Mouse (Mus musculus) CH12.LX (cell line): ENCODE measurements around the gene Zfp94. TPM values are rescaled to one million over a fixed set of nuclear protein-coding genes. Genes with fewer than 3 reads are reported as not detected.

Experiments
- DNase-seq: peaks from one replicate; pipeline ENCODE4 v3.0.0-alpha.2; 2013; ENCODE audit errors: extremely low read depth
- H3K27ac ChIP-seq: 2 replicates; pipeline ENCODE4 v1.5.1; 2012; ENCODE audit warnings: low read depth, mild to moderate bottlenecking, control low read depth, moderate library complexity; ENCODE audit not compliant: insufficient read depth
- H3K27me3 ChIP-seq: replicated peaks from 2 replicates; pipeline ENCODE3; 2012; ENCODE audit warnings: inconsistent platforms
- H3K36me3 ChIP-seq, 2 experiments: replicated peaks in 1 of 2; 2 replicates each; pipeline versions ENCODE3 to v1.6.1; 2012; ENCODE audit warnings: inconsistent platforms in 1 of 2, low read length in 1 of 2, mild to moderate bottlenecking in 1 of 2, mixed read lengths in 1 of 2, moderate library complexity in 1 of 2; ENCODE audit not compliant: control insufficient read depth in 1 of 2, insufficient read depth in 1 of 2
- H3K4me1 ChIP-seq, 2 experiments: 2 replicates each; pipeline ENCODE4 v1.6.1; 2012; ENCODE audit warnings: inconsistent platforms in 1 of 2, moderate library complexity in 1 of 2; ENCODE audit not compliant: insufficient read depth in 2 of 2, control insufficient read depth in 1 of 2
- H3K4me2 ChIP-seq: 2 replicates; pipeline ENCODE4 v1.6.1; 2012; ENCODE audit warnings: low read depth, mild to moderate bottlenecking, control low read depth; ENCODE audit not compliant: poor library complexity, insufficient read depth, severe bottlenecking
- H3K4me3 ChIP-seq, 3 experiments: fragments of 150-350 bp in 1 of 3; sonication (generic) in 1 of 3; replicated peaks in 1 of 3; 2 replicates each; pipeline versions ENCODE3 to v1.5.1; 2011 to 2012; ENCODE audit warnings: low read depth in 2 of 3, low read length in 2 of 3, mild to moderate bottlenecking in 2 of 3, moderate library complexity in 2 of 3, control low read depth in 1 of 3, improper control_type of control experiment in 1 of 3, inconsistent platforms in 1 of 3, mixed read lengths in 1 of 3; ENCODE audit not compliant: poor library complexity in 1 of 3
- H3K79me2 ChIP-seq: replicated peaks from 2 replicates; pipeline ENCODE4 v1.6.1; 2012; ENCODE audit warnings: mild to moderate bottlenecking, moderate library complexity; ENCODE audit not compliant: control insufficient read depth, poor library complexity, insufficient read depth, severe bottlenecking; ENCODE audit errors: extremely low read depth
- H3K9ac ChIP-seq: 2 replicates; pipeline ENCODE4 v1.6.1; 2012; ENCODE audit warnings: low read depth, mild to moderate bottlenecking, control low read depth, moderate library complexity; ENCODE audit not compliant: insufficient read depth
- H3K9me3 ChIP-seq: replicated peaks from 2 replicates; pipeline ENCODE3; 2012; ENCODE audit warnings: low read length, inconsistent platforms, mixed read lengths
- CHD2 ChIP-seq: IDR thresholded peaks from 2 replicates; pipeline ENCODE4 v1.6.1; 2011; ENCODE audit warnings: low read length, improper control_type of control experiment
- CTCF ChIP-seq, 2 experiments: IDR thresholded peaks in 1 of 2; conservative IDR thresholded peaks in 1 of 2; 2 replicates each; pipeline ENCODE4 v1.5.1; 2011 to 2012; ENCODE audit warnings: low read depth in 2 of 2, low read length in 2 of 2, improper control_type of control experiment in 1 of 2, inconsistent platforms in 1 of 2, mild to moderate bottlenecking in 1 of 2, moderate library complexity in 1 of 2
- ELF1 ChIP-seq: IDR thresholded peaks from 2 replicates; pipeline ENCODE4 v1.6.1; 2014; ENCODE audit warnings: low read depth, mild to moderate bottlenecking, inconsistent platforms, low read length, improper control_type of control experiment
- EP300 ChIP-seq: IDR thresholded peaks from 2 replicates; pipeline ENCODE4 v1.6.1; 2011; ENCODE audit warnings: low read length, improper control_type of control experiment
- HCFC1 ChIP-seq: IDR thresholded peaks from 2 replicates; pipeline ENCODE4 v1.6.1; 2012; ENCODE audit warnings: low read depth, mild to moderate bottlenecking, inconsistent platforms, low read length, improper control_type of control experiment
- MAFK ChIP-seq: IDR thresholded peaks from 2 replicates; pipeline ENCODE4 v1.6.1; 2011; ENCODE audit warnings: low read length, improper control_type of control experiment; ENCODE audit not compliant: insufficient replicate concordance
- MAX ChIP-seq: IDR thresholded peaks from 2 replicates; pipeline ENCODE4 v1.6.1; 2011; ENCODE audit warnings: low read length, improper control_type of control experiment
- MEF2A ChIP-seq: IDR thresholded peaks from 2 replicates; pipeline ENCODE4 v1.6.1; 2014; ENCODE audit warnings: low read depth, mild to moderate bottlenecking, inconsistent platforms, low read length, improper control_type of control experiment, borderline replicate concordance
- MXI1 ChIP-seq: IDR thresholded peaks from 2 replicates; pipeline ENCODE4 v1.6.1; 2011; ENCODE audit warnings: mild to moderate bottlenecking, low read depth, low read length, improper control_type of control experiment
- NRF1 ChIP-seq: IDR thresholded peaks from 2 replicates; pipeline ENCODE4 v1.6.1; 2014; ENCODE audit warnings: low read depth, mild to moderate bottlenecking, inconsistent platforms, low read length, improper control_type of control experiment, moderate library complexity
- RAD21 ChIP-seq: IDR thresholded peaks from 2 replicates; pipeline ENCODE4 v1.6.1; 2011; ENCODE audit warnings: low read depth, mild to moderate bottlenecking, low read length, improper control_type of control experiment, moderate library complexity
- SIN3A ChIP-seq: IDR thresholded peaks from 2 replicates; pipeline ENCODE4 v1.6.1; 2012; ENCODE audit warnings: low read length, improper control_type of control experiment, inconsistent platforms
- SMC3 ChIP-seq: IDR thresholded peaks from 2 replicates; pipeline ENCODE4 v1.6.1; 2011; ENCODE audit warnings: low read depth, low read length, improper control_type of control experiment
- TCF12 ChIP-seq: IDR thresholded peaks from 2 replicates; pipeline ENCODE4 v1.6.1; 2014; ENCODE audit warnings: low read depth, mild to moderate bottlenecking, inconsistent platforms, low read length, improper control_type of control experiment
- ZNF384 ChIP-seq: IDR thresholded peaks from 2 replicates; pipeline ENCODE4 v1.6.1; 2012; ENCODE audit warnings: low read depth, low read length, improper control_type of control experiment, inconsistent platforms
- dilution Hi-C: fragments of 300-500 bp; cut with MboI; formaldehyde crosslinking; loops from 2 replicates; pipeline ENCODE4 v1.14.3; 2020; ENCODE audit warnings: low sequenced_read_pairs; ENCODE audit not compliant: extremely low pct_unique_long_range_greater_than_20kb, extremely low pct_ligation_motif_present
- in situ Hi-C: fragments of 300-500 bp; cut with MboI; formaldehyde crosslinking; loops from 3 replicates; pipeline ENCODE4 v1.14.3; 2019; ENCODE audit warnings: low sequenced_read_pairs, low pct_ligation_motif_present, low pct_unique_long_range_greater_than_20kb, mixed read lengths
- polyA plus RNA-seq: library from polyadenylated mRNA; unstranded; fragments of >175 nt; gene quantifications from 2 replicates; pipeline ENCODE4 v1.2.1, GENCODE M21; 2012; ENCODE audit warnings: low read depth; ENCODE audit not compliant: insufficient read length
- total RNA-seq, 2 experiments: library from RNA; depleted of rRNA; stranded (reverse); fragments of 300-350 nt in 1 of 2; fragments of >200 nt in 1 of 2; gene quantifications; 2 replicates each; pipeline ENCODE4 v1.2.3; 2012 to 2014

Gene Zfp94
- total and polyA plus RNA-seq, 3 experiments: 3.3 to 6.0 (median 4.5) TPM

GRCm38 (mm10) chr7:24357899-24358298 is 41.4 kb upstream of the Zfp94 start:
- in situ Hi-C loops: no loop called here

GRCm38 (mm10) chr7:24356081-24356480 is 39.6 kb upstream of the Zfp94 start:
- Histone ChIP-seq H3K9ac (no peak overlapping the region), H3K4me3 (no peak overlapping the region), H3K4me1 (peaks cover 0 to 5% of the 10 kb centered on the region in 2 experiments; a peak in 2 of 4 replicates), H3K27ac (no peak overlapping the region), H3K4me2 (no peak overlapping the region), H3K27me3 (peaks cover 61% of the 10 kb centered on the region), H3K36me3 (no peaks in the 10 kb centered on the region), H3K9me3 (peaks cover 16% of the 10 kb centered on the region), H3K79me2 (no peaks in the 10 kb centered on the region)
- in situ Hi-C loops: no loop called here
- TF ChIP-seq MAFK: no peak
- dilution Hi-C loops: no loop called here
- DNase-seq: no peak

More at GRCm38 (mm10) chr7:24357899-24358298, 41.4 kb upstream of the Zfp94 start:
- H3K4me2 ChIP-seq: no peak overlapping the region
- H3K36me3 ChIP-seq: no peaks in the 10 kb centered on the region
- no peak for DNase-seq
- TF ChIP-seq ZNF384 (no peak), RAD21 (peak; percentile 49), HCFC1 (no peak), MAX (no peak), EP300 (no peak), CTCF (conservative IDR thresholded peaks at IDR 0.05 in 1 of 2, IDR thresholded peaks at IDR 0.05 in 1 of 2; ENCODE audit: low read depth in 2 of 2, low read length in 2 of 2) (peak; percentile 35 to 60; a peak in 3 of 4 replicates), MEF2A (no peak), ELF1 (no peak), MXI1 (no peak), SIN3A (no peak)
- TF ChIP-seq, all 38 proteins: peak for 2
- Histone ChIP-seq H3K4me3 (no peak overlapping the region), H3K27me3 (peaks cover 48% of the 10 kb centered on the region), H3K4me1 (peaks cover 0 to 7% of the 10 kb centered on the region in 2 experiments; a peak in 2 of 4 replicates), H3K79me2 (no peaks in the 10 kb centered on the region), H3K9me3 (peaks cover 13% of the 10 kb centered on the region), H3K27ac (no peak overlapping the region), H3K9ac (no peak overlapping the region)
- dilution Hi-C loops: no loop called here

- no peak overlapping the region for H3K27ac ChIP-seq
- in situ Hi-C loops (no loop called here), dilution Hi-C loops (no loop called here)
- no peak for DNase-seq
- no peaks in the 10 kb centered on the region for H3K79me2 ChIP-seq
- TF ChIP-seq TCF12 (no peak), CHD2 (no peak), NRF1 (peak; percentile 67), HCFC1 (no peak), SMC3 (no peak)
- H3K4me3 ChIP-seq: no peak overlapping the region
- H3K4me2 ChIP-seq: no peak overlapping the region
- no peaks in the 10 kb centered on the region for H3K36me3 ChIP-seq
- peaks cover 13% of the 10 kb centered on the region for H3K9me3 ChIP-seq
- no peak overlapping the region for H3K9ac ChIP-seq
- H3K27me3 ChIP-seq: peaks cover 63% of the 10 kb centered on the region
- peaks cover 0 to 5% of the 10 kb centered on the region in 2 experiments; a peak in 2 of 4 replicates for H3K4me1 ChIP-seq
Measured at GRCm38 (mm10) chr7:24355646-24356045, 39.2 kb upstream of the Zfp94 start.
